Mouse (Mus musculus): ENCODE results near the gene Defb26.

- no peak for TF ChIP-seq CTCF (IDR thresholded peaks at IDR 0.05; ENCODE audit: control insufficient read depth, insufficient read depth, low read length)
- TF ChIP-seq POLR2A (IDR thresholded peaks at IDR 0.05; ENCODE audit: borderline replicate concordance, control insufficient read depth, low read depth, low read length): no peak
Observed at GRCm38 (mm10) chr2:152464570-152465150, 46.8 kb downstream of the Defb26 start, which contains the start of gene Defb23.
